Mouse (Mus musculus): ENCODE data around the gene Chst11. TPM values are rescaled to one million over a fixed set of nuclear protein-coding genes. Genes with fewer than 3 reads are reported as not detected.

The Chst11 gene
- total RNA-seq (2021) (1 to 10 TPM; 3.1 to 3.2 TPM), polyA plus RNA-seq (2012; rRNA removed) (4.5 and 6.8 TPM in 2 replicates)
- long read RNA-seq = 0 reads

DNA sequence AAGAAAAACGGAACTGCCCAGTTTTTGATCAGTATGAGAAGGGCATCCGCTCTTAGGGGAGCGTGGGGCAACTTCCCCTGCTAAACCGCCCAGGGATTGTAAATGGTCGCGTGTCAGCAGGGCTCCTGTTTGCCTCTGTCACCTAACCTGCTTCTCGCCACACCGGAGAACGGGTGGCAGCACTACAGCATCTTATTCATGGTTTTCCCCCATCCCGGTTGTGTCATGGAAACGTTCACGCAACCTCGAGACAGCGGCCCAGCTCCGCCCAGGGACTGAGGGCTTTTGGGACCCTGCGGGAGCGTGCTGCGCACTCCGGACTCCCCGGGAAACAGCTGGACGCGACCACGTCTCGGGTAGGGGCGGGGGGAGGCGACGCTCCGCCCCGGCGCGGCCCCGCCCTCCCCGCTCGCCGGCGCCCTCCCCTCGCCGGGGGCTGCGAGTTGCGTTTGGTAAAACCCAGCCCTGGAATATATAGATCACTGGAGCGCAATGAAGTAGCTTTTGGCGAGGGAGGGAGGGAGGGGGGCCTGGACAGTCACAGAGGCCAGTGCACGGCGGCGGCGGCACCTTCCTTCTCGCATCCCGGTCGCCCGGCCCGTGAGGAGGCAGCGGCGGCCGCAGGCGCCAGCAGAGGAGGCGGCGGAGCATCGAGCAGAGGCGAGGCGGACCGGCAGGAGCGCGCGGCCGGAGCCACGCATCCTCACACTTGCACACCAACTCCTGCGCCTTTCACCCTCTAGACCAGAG, at the start of gene Chst11:
Gene Chst11 (plus strand): TSS at position 549 of the 750 bp plus-strand sequence.
- Histone ChIP-seq H3K27ac (peak within 1 kb of the TSS; percentile 82), H3K4me1 (ENCODE audit: control insufficient read depth, insufficient read depth, low read length) (no peaks in the 10 kb centered on the region), H3K4me3 (peak within 1 kb of the TSS; percentile 82), H3K79me2 (replicated peaks; ENCODE audit: control insufficient read depth, insufficient read depth, low read length) (no peaks in the 10 kb centered on the region), H3K27me3 (ENCODE audit: control insufficient read depth, insufficient read depth, low read length) (peaks cover 2% of the 10 kb centered on the region; the same call in 1 of the 2 replicates), H3K36me3 (ENCODE audit: control insufficient read depth, insufficient read depth, low read length) (no peaks in the 10 kb centered on the region; the same call in 1 of the 2 replicates), H3K9ac (ENCODE audit: low read depth, low read length) (peak within 1 kb of the TSS; percentile 72)
- peak; percentile 86 to 88 for DNase-seq
- intact Hi-C loops (cut with DNase I) = loop anchor here (2.0 to 5.0 kb wide), 5 partner anchors 73 to 212 kb away; no protein-coding TSS in a partner anchor
- TF ChIP-seq POLR2A (IDR thresholded peaks at IDR 0.05; ENCODE audit: insufficient read depth, low read depth, low read length) (peak; percentile 28; the same call in 1 of the 2 replicates), CTCF (IDR thresholded peaks at IDR 0.05) (no peak)
- WGBS = 1% methylated on average over 67 of the region's 67 CpGs

DNA sequence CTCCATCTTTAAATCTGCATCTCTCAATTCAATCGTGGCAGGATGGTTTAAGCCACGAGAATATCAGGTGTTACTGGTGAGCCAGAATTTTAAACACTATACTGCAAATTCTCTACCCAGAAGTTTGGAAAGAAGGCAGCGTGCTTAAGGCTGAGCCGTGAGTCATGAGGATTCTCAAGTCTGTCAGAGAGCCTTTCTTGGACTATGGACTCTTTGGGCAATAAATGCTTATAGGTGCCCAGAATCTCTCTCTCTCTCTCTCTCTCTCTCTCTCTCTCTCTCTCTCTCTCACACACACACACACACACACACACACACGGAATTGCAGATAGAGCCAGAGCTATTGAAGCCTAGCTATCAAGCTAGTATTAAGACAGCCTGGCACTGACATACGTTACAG, 49.5 kb upstream of the Chst11 start:
- no peak for DNase-seq
- intact Hi-C loops (cut with DNase I) = no loop called here
- Histone ChIP-seq H3K9ac (ENCODE audit: low read depth, low read length) (no peak overlapping the region), H3K27ac (no peak overlapping the region), H3K36me3 (ENCODE audit: control insufficient read depth, insufficient read depth, low read length) (no peaks in the 10 kb centered on the region), H3K4me1 (ENCODE audit: control insufficient read depth, insufficient read depth, low read length) (no peaks in the 10 kb centered on the region), H3K4me3 (no peak overlapping the region), H3K79me2 (replicated peaks; ENCODE audit: control insufficient read depth, insufficient read depth, low read length) (no peaks in the 10 kb centered on the region), H3K27me3 (ENCODE audit: control insufficient read depth, insufficient read depth, low read length) (no peaks in the 10 kb centered on the region)
- TF ChIP-seq POLR2A (IDR thresholded peaks at IDR 0.05; ENCODE audit: insufficient read depth, low read depth, low read length) (no peak), CTCF (IDR thresholded peaks at IDR 0.05) (no peak), EP300 (IDR thresholded peaks at IDR 0.05; ENCODE audit: insufficient read depth, low read depth, low read length) (no peak)
- 80% methylated on average over 6 of the region's 6 CpGs for WGBS

DNA sequence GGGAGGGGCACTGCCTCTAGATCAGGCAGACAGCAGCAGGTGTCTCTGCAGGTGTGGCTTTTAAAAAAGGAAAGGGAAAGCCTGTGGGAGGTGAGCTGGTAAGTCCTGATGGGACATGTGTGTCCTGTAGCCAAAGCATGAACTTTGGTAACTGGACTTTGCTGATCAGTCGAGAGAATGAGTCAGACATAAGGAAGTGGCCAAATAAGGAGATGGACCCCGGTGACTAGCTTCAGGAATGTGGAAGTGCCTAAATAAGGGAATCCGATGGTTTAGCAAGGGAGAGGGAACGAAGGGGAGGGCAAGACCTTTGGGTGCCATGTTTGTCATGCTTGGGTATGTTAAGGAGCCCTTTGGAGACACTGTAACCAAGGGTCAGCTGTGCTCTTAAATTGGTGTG, 31.9 kb upstream of the Chst11 start:
- Histone ChIP-seq H3K9ac (ENCODE audit: low read depth, low read length) (no peak overlapping the region), H3K27ac (no peak overlapping the region), H3K4me1 (ENCODE audit: control insufficient read depth, insufficient read depth, low read length) (no peaks in the 10 kb centered on the region; the same call in 1 of the 2 replicates), H3K27me3 (ENCODE audit: control insufficient read depth, insufficient read depth, low read length) (no peaks in the 10 kb centered on the region), H3K36me3 (ENCODE audit: control insufficient read depth, insufficient read depth, low read length) (no peaks in the 10 kb centered on the region), H3K4me3 (no peak overlapping the region), H3K79me2 (replicated peaks; ENCODE audit: control insufficient read depth, insufficient read depth, low read length) (no peaks in the 10 kb centered on the region)
- TF ChIP-seq CTCF (IDR thresholded peaks at IDR 0.05) (no peak), EP300 (IDR thresholded peaks at IDR 0.05; ENCODE audit: insufficient read depth, low read depth, low read length) (no peak), POLR2A (IDR thresholded peaks at IDR 0.05; ENCODE audit: insufficient read depth, low read depth, low read length) (no peak)
- intact Hi-C loops (cut with DNase I) = no loop called here
- DNase-seq = no peak
- WGBS = 61% methylated on average over 4 of the region's 4 CpGs

DNA sequence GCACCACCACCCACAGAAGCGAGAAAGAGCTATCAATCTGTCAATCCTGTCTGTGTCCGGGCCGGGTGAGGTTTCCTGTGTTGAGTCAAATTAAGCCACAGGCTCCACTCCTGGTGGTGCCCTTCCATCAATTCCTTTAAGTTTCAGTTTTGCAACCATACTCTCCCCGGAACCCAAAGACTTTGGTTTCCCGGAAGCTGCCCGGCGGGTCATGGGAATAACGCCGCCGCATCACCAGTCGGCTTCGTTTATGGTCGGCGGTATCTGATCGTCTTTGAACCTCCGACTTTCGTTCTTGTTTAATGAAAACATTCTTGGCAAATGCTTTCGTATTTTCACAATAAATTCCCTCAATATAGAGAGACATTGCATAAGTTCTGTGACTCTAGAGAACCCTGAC, 30.2 kb upstream of the Chst11 start:
- intact Hi-C loops (cut with DNase I) = no loop called here
- Histone ChIP-seq H3K4me1 (ENCODE audit: control insufficient read depth, insufficient read depth, low read length) (no peaks in the 10 kb centered on the region; the same call in 1 of the 2 replicates), H3K27ac (no peak overlapping the region), H3K36me3 (ENCODE audit: control insufficient read depth, insufficient read depth, low read length) (no peaks in the 10 kb centered on the region), H3K79me2 (replicated peaks; ENCODE audit: control insufficient read depth, insufficient read depth, low read length) (no peaks in the 10 kb centered on the region), H3K9ac (ENCODE audit: low read depth, low read length) (no peak overlapping the region), H3K4me3 (no peak overlapping the region), H3K27me3 (ENCODE audit: control insufficient read depth, insufficient read depth, low read length) (no peaks in the 10 kb centered on the region)
- 93% methylated on average over 18 of the region's 18 CpGs for WGBS
- TF ChIP-seq CTCF (IDR thresholded peaks at IDR 0.05) (no peak), POLR2A (IDR thresholded peaks at IDR 0.05; ENCODE audit: insufficient read depth, low read depth, low read length) (no peak), EP300 (IDR thresholded peaks at IDR 0.05; ENCODE audit: insufficient read depth, low read depth, low read length) (no peak)
- DNase-seq = no peak

DNA sequence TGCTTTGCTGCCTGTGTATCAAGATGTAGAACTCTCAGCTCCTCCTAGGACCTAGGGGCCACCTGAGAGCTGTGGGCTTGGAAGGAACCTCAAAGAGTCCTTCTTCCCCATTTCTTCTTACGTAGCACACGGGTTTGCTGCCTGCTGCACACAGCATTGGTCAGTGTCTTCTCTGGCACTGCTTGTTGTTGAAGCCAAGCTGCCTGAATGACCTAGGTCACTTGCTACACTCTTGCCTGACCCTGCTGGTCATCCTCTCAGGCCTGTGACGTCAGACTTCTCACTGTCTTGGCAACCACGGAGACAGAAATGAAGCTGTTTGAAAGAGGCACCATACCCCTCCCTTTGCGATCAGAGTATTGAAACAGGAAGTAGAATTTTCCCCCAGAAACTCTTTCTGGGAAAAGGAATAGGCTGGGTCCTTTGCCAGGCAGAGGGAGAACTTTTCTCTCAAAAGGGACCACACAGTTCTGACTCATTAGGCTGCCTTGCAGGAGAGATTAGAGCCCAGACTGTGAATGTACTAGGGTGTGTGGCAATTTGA, 27.0 kb upstream of the Chst11 start:
- intact Hi-C loops (cut with DNase I) = no loop called here
- peak in 1 of 2 experiments; percentile 26 for DNase-seq
- no peak overlapping the region for H3K9ac ChIP-seq (ENCODE audit: low read depth, low read length)
- H3K79me2 ChIP-seq (replicated peaks; ENCODE audit: control insufficient read depth, insufficient read depth, low read length) = no peaks in the 10 kb centered on the region
- no peaks in the 10 kb centered on the region; the same call in 1 of the 2 replicates for H3K4me1 ChIP-seq (ENCODE audit: control insufficient read depth, insufficient read depth, low read length)
- H3K27me3 ChIP-seq (ENCODE audit: control insufficient read depth, insufficient read depth, low read length) = no peaks in the 10 kb centered on the region
- 61% methylated on average over 5 of the region's 5 CpGs for WGBS
- H3K4me3 ChIP-seq = no peak overlapping the region
- TF ChIP-seq POLR2A (IDR thresholded peaks at IDR 0.05; ENCODE audit: insufficient read depth, low read depth, low read length) = no peak
- no peak for TF ChIP-seq CTCF (IDR thresholded peaks at IDR 0.05)
- no peak for TF ChIP-seq EP300 (IDR thresholded peaks at IDR 0.05; ENCODE audit: insufficient read depth, low read depth, low read length)
- no peaks in the 10 kb centered on the region for H3K36me3 ChIP-seq (ENCODE audit: control insufficient read depth, insufficient read depth, low read length)
- no peak overlapping the region for H3K27ac ChIP-seq

DNA sequence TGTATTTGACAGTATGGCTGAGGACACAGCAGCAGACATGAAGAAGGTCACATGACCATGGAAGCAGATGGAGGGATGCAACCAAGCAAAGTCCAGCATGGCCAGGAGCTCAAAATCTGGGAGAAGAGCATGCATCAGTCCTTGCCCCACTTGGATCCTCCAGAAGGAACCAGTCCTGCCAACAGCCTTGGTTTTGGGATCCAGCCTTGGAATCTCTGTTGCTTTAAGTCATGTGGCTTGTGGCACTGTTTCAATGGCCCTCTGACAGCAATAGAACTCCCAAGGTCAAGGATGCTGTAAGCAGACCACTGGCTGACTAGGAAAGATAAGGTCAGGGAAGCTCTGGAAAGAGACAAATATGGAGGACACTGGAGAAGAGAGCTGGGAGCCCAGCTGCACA, 26.0 kb upstream of the Chst11 start:
- no peak for TF ChIP-seq POLR2A (IDR thresholded peaks at IDR 0.05; ENCODE audit: insufficient read depth, low read depth, low read length)
- no peak for TF ChIP-seq EP300 (IDR thresholded peaks at IDR 0.05; ENCODE audit: insufficient read depth, low read depth, low read length)
- TF ChIP-seq CTCF (IDR thresholded peaks at IDR 0.05) = no peak
- Histone ChIP-seq H3K79me2 (replicated peaks; ENCODE audit: control insufficient read depth, insufficient read depth, low read length) (no peaks in the 10 kb centered on the region), H3K27me3 (ENCODE audit: control insufficient read depth, insufficient read depth, low read length) (no peaks in the 10 kb centered on the region), H3K4me3 (no peak overlapping the region), H3K4me1 (ENCODE audit: control insufficient read depth, insufficient read depth, low read length) (no peaks in the 10 kb centered on the region; the same call in 1 of the 2 replicates), H3K27ac (no peak overlapping the region), H3K9ac (ENCODE audit: low read depth, low read length) (no peak overlapping the region), H3K36me3 (ENCODE audit: control insufficient read depth, insufficient read depth, low read length) (no peaks in the 10 kb centered on the region)
- DNase-seq = no peak
- intact Hi-C loops (cut with DNase I) = no loop called here
